Mouse (Mus musculus) right cerebral cortex, adult 2 months (tissue): Measurements from ENCODE around the gene Prpf4b.
"Not testable (repeated sequence)": the region's sequence is repeated elsewhere in the genome, so short reads cannot be mapped to it uniquely, and the experiment has no call there.

Experiments
- DNase-seq, 2 experiments: peaks; one replicate each; pipeline ENCODE4 v3.0.0; 2021 to 2022; ENCODE audit warnings: low spot score in 2 of 2

The Prpf4b gene

DNA sequence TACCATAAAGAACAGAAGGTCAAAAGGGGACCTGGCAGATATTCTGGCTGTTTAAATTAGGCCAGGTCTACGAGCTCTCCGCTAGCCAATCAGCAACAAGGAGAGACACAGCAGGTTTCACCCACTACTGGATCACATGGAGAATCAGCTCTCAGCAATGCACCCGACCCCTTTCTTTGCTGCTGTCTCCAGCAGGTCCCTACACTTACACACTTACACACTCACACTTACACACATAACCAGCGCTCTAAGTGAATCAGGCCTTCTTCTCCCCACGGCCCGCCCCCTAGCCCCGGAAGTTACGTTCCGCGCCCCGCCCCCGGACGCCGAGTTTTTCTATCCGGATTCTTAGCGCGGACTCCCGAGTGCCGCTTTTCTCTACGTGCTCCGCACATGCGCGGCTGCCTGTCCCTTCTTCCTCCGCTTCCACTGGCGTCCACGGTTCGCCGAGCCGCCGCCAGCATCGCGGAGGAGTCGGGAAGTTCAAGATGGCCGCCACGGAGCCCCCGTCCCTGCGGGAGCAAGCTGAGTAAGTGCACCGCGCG is at the start of gene Prpf4b:
TSS of gene Prpf4b (plus strand) at position 137 of the 545 bp plus-strand sequence.
- peak; percentile 94 to 95 for DNase-seq

DNA sequence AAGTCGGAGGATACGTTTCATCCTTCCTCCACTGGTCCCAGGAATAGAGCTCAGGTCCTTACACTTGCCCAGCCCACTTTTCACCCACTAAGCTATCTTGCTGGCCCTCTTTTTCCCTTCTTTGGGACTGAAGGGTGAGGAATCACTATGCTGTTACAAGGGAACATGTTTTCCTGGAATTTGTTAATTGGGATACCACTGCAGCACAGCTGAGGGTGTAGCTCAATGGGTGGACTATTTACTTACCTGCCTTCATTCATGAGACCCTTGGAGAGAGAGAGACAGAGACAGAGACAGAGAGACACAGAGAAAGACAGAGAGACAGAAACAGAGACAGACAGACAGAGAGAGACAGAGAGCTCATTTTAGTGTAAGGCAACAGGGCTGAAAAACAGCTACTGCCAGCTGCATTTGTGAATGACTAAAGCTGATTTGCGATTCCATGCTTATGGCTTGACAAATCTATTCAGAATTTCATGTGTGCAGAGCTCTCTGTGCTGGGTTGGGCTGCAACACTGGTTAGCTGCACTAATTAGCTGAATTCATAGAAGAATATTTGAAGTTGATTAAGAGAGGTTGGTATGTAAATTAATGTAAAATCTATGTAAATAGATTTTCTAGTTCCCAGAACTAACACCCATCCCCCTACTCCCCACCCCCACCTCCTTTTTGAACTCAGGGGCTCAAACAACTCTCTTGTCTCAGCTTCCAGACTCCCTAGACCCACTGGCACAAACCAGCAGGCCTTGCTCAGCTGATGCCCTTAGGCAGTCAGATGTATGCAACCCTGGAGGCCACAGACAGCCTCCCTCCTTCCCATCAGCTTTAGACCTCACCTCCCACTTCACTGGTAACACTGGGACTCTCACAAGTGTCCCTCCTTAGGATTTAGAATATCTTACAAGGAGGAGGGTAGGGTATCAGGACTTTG is 48.1 kb upstream of the Prpf4b start:
- DNase-seq, result no peak

DNA sequence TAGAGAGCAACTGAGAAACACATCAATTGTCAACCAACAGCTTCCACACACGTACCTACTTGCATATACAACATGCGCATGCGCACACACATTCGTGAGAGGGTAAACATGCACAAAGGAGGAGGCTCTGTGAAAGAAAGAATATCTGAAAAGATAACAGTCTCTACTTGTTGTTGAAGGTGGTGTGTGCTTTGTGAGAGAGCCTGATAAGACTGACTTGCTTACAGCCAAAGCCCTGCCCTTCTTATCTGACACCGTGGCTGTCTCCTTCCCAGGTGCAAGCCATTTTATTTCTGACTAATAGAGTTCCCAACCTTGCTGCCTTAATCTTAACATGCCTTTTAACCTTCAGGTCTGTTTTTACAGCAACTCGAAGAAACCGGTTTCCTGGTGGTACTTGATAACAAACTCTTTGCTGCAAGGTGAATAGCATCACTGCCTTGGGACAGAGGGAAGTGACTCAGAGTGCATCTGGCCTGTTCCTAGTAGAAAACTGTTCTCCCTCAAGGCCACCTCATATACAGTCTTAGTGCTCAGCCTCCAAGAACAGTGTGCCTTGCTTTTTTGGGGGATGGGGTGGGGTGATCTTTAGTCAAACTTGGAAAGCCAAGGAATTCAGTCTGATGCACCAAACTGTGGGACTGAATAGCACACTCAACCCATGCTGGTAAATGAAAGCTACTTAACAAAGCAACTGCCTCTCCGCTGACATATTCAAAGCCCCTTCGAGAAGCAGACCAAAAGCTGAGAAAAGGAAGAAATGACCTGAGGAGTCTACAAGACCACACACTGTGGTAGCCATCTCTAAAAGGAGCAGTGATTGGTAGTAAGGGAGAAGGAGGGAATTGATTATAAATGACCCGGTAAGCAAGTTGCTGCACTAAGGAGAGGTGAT is 46.9 kb upstream of the Prpf4b start:
- no peak for DNase-seq

DNA sequence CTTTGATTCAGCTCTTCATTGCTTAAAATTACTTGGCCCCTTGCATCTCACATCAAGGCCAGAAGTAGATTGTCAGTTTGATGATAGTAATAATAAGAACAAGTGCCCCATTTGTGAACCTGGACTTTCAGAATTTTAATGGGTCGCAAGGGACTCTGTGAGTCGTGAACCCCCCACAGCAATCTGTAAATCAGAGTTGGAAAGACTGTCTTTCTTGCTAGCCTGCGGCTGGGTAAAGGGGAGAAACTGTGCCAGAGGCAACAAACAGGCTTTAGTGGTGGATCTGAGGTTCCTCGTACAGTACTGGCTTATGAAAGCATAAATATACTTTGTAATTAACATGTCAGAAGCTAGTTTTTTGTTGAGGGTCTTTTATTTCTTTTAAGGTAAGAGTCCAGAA is 32.3 kb upstream of the Prpf4b start:
- DNase-seq, result no peak

DNA sequence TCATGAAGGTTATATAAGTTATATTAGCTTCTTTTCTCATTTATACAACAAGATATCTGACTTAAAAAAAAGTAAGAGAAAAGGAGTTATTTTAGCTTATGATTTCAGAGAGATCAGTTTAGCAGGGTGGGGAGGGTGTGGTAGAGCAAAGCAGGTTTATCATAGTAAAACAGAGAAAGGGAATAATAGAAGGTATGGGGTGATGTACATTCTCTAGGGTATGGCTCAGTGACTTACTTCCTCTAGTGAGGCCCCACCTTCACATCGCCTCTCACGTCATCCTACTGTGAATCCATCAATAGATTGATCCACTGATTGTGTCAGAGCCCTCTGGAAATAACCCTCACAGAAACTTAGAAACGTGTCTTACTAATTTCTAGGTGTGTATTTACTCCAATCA is 24.3 kb upstream of the Prpf4b start:
- DNase-seq, result no peak

DNA sequence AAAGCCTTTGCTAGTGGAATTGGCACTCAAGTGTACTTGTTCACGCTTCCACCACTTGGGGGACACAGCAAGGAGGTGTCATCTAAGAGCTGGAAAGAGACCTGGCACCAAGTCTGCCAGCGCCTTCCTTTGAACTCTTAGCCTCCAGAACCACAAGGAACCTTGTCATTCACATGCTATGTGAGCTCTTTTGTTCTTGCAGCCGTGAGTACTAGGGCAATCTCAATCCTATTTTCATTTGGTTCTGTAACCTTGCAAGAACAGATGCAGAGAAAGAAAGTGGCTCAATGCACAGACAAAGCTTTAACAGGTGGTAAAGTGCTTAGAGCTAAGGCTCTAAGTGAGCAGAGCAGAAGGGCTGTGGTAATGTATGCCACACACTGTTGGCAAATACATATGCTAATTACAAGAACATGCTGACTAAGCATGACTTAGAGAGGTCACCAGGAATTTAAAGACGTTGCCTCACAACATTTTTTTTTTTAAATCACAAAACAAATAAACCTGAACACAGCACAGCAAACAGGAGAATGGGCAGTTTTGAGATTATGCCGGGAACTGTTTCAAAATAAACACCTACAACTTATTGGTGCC is 23.8 kb upstream of the Prpf4b start:
- DNase-seq, result no peak

DNA sequence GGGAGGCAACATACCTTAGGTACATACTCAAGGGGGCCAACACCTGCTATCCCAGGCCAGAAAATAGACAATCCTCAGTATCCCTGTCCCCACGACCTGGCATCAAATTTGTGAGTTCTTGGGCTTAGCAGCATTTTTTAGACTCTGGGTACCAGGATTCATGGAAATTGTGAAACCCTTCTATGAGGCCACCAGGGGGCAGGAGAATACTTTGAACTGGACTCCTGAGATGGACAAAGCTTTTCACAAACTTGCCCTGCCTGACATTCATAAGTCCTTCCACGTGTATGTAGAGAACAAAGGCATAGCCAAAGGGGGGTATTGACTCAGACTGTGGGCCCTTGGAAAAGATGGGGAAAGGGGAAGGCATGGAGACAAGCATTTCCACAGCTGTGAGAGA is 17.6 kb upstream of the Prpf4b start:
- peak in 1 of 2 experiments; percentile 14 for DNase-seq

DNA sequence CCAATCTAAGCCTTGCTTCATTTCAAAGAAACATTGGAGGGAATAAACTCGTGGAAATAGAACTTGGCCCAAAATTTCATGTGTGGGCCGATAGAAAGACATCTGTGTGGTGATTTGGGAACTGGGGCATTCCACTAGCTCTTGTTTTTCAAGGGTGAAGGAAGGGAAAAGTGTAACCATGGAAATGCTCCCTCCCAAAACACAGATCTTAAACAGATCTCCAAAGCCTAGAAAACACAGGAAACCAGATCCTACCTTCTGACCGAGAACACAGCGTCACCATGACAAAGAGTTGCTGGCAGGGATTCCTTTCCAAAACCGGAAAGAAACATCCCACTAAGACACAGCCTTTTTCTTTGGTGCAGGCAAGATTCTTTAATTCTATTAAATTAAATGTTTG is 15.7 kb upstream of the Prpf4b start:
- peak; percentile 40 to 44 for DNase-seq

DNA sequence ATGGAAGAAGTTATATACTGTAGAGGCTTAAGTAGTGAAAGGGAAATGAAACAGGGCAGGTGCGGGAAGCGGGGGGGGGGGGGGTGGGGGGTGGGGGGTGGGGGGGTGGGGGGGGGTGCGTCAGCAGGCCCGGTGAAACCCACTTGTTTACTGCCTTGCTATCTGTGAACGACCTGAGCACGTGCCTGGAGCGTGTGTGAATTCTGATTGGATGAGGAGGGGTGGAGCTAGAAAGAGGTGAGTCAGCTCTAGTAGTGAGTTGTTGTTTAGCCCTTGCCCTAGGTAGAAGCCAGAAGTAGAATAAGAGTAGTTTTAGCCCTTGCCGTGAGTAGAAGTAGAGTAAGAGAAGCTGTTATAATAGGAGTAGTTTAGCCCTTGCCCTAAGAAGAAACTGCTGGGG is 13.9 kb upstream of the Prpf4b start:
- not testable (repeated sequence) for DNase-seq

DNA sequence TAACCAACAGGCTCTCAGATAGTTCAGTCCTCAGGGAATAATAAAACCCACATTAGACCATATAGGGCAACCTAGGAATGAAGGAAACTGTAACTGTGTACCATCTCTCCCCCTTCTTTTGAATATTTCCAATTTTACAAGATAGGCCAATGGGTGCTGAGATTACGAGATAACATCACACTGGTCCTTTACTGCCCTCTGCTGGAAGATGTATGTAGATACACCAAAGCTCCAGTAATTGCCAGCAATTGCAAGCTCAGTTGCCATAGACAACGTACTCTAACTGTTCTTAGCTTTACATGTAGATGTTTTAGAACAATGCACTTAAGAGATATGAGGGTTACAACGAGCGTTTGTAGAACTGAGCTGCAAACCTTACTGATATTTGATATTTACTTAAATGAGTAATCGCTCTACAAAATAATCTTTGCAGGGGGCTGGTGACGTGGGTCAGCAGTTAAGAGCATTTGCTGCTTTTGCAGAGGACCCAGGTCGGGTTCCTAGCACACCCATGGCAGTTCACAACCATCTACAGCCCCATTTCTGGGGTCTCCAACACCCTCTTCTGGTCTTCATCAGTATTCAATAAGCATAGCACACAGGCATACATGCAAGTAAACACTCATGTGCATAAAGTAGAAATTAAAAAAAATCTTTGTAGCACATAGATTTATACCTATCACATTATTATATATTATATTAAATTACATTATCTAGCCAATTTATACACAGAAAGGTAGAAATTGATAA is 10.5 kb upstream of the Prpf4b start:
- DNase-seq, result peak; percentile 49 to 60

DNA sequence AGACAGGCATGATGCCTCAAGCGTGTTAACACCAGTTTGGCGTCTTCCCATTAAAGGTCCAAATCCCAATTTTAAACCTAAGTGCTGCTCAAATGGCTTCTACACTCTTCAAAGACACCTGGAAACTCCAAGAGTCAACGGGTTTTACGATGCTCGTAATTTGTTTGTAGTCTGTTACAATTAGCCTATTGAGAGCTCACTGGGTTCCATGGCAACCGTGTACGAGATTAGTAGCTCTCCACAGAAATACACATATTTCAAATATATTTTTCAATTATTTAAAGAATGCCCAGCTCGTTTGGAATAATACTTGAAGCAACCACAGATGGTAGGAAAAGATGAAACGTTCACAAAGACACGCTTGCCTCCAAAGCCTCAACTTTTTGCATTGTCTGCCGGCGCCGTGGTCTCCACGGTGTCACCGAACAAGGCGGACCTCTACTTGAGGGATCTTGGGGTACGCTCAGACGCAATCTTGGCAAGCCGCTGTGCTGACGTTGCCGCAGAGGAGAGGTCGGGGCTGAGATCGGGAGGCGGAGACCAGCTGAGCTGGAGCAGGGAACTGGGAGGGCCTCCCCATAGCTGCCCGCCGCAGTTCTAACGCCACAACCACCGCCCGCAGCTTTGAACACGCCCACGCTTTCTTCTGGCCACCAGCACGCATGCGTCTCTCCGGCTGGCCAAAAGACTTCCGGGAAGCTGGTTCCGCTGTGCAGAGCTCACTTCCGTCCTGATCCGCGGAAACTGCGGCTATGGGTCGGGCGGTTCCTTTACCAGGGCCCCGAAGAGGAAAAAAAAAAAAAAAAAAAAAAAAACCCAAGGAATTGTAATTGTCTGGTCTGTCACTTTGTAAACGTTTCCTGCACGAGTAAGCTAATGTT is 1.1 kb upstream of the Prpf4b start:
- DNase-seq, result peak; percentile 95

DNA sequence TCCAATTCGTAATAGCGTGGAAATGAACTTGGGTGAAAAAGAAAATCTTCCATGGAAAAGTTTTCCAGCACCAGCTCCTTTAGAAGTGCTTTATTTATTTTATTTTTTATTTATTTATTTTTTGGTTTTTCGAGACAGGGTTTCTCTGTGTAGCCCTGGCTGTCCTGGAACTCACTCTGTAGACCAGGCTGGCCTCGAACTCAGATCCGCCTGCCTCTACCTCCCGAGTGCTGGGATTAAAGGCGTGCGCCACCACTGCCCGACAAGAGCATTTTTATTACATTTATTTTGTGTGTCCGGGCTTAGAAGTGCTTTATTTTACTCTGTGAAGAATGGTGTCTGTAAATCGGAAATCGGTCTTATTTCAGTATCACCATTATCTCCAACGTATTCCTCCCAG is 366 bp upstream of the Prpf4b start:
- DNase-seq, result peak in 1 of 2 experiments; percentile 22

DNA sequence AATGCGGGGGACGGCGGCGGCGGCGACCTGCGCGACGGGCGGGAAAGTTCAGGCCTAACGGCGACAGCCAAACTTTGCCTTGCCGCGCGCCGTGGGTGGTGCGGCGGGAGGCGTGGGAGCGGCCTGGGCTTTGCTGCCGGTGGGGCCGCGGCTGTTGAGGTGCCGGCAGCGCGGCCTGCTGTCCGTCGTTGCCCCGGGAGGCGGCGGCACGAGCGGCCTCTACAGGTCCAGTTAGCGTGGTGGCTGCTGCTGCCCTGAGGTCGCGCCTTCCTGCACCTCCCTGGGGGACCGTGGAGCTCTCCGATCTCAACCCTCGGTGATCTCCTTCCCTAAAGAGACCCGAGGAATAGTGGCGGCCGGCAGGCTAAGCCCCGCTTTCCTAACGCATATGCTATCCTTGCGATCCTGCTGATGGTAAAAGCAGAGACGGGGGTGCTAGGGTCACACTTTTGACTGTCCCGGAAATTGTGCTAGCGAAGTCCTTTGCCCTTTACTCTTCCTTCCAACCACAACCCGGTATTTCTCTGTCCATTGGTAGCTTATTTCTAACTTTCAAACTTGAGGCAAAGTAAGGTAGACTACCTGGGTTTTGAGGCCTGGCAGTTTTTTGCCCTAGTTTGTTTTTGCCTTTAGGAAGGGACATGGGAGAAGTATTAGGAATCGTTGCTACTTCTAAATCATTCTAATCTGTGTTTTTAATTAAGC is 791 bp downstream of the Prpf4b start:
- no peak for DNase-seq

DNA sequence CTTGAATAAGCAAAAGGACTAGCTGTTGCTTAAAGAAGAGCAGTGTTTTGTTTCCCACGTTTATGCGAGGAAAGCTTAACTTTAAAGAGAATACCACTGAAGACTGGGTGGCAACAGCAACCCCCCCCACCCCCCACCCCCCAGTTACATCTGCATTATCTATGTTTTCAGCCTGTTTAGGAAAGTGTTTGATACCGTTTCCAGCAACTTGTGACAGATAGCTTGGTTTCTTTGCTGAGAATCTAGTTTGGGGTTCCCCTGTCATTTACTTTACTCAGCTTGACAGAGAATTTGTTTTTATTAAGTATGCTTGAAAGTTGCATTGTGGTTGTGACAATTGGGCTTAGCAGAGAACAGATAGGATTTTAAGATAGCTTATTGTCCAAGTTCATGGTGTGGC is 1.4 kb downstream of the Prpf4b start:
- DNase-seq, result no peak

DNA sequence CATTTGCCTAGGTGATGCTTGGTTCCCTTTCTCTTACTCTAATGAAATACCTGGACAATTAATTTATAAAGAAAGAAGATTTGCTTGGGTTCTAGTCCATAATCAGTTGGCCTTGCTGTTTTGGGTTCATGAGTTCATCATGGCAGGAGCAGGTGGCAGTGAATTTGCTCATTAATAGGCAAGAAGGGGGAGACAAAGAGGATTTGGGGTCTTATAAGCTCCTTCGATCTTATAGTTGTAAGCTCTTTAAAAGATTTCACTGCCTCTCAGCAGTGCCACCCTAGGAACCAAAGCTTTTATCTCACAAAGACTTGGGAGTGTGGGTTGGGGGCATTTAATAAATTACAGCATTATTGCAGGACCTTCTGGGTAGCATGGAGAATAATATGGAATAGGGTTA is 17.8 kb downstream of the Prpf4b start:
- DNase-seq, result no peak

DNA sequence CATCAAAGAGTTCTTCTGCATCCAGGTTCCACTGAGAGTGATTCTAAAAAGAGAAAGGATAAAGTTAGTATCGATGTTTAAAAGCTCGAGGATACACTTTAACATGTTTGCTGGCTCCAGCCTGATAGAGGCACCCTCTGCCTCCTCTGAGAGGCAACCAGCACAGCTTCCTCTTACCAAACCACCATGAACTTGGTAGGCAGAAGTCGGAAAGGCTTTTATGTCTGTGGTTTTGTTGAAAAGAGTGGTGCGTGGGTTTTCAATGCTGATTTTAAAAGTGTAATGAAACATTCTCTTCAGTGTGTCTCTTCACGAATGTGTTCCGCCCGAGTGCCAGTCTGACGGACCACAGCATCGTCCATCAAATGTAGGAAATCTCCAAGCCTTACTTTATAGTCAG is 39.5 kb downstream of the Prpf4b start:
- DNase-seq, result no peak

DNA sequence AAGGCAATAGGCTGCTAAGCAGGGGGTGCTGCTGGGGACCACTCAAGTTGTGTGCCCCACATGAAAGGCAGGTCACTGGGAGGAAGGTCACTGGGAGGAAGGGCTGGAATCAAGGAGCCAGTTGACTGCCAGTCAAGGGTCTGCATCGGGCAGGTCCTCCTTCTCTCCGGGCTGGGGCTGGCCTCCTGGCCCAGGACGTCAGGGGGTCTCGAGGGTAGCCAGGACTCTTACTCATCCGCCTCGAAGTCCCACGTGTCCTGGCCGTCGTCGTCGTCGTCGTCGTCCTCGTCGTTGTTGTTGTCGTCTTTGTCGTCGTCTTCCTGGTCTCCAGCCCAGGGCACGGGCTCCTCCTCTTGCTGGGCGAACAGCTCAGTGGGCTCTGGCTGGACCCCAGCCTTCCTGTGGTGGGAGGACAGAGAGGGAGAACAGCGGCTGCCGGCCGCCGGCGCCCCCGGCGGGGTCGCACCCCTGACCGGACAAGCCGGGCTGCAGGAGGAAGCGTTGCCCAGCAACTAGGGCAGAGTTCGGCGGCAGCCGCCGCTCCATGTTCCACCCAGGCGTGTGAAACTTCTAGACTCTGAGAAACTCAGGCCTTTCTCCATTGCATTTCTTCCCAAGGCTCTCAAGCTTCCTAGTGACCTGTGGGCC is 41.5 kb downstream of the Prpf4b start:
- no peak for DNase-seq

DNA sequence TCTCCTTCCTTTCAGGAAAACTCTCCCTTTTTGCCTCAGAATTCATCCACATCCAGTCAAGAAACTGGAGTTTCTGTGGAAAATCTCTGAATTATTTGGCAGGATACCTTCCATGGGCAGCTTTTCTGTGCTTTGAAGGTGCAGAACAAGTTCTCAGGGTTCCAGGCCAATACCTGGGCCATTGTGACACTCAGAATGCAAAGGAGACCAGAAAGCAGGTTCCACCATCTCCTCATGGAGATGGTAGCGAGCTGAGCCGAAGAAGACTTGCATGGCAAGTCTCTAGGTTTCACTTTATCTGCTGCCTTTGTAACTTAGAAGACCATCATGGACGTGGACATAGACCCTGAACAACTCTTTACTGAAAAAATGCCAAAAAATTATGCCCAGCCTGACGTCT is 49.1 kb downstream of the Prpf4b start, which contains the start of the genes Fam217a and 4933417A18Rik:
TSS of gene Fam217a (minus strand) at position 101 of the 400 bp plus-strand sequence.
TSS of gene 4933417A18Rik (plus strand) at position 200 of the 400 bp plus-strand sequence.
- no peak for DNase-seq
